Mouse (Mus musculus) stomach, embryonic 14.5 days (tissue): Measurements from ENCODE around the gene Lama5. TPM values are rescaled to one million over a fixed set of nuclear protein-coding genes. Genes with fewer than 3 reads are reported as not detected.

ENCODE experiments used
- ATAC-seq: fragments of 200-750 bp; cut with Nextera tagmentation; 2 replicates; pipeline ENCODE4 v1.8.0; 2017; ENCODE audit warnings: low read depth, moderate TSS enrichment; ENCODE audit not compliant: insufficient number of reproducible peaks, insufficient read depth, low FRiP score
- H3K27ac ChIP-seq: fragments of 300-500 bp; sonication (generic); 2 replicates; pipeline ENCODE4 v1.5.1; 2014; ENCODE audit warnings: mild to moderate bottlenecking, low read length, moderate library complexity, mixed read lengths
- H3K27me3 ChIP-seq: fragments of 300-500 bp; sonication (generic); 2 replicates; pipeline ENCODE4 v1.6.1; 2014; ENCODE audit warnings: low read length, control low read depth, mixed read lengths; ENCODE audit not compliant: control insufficient read depth, insufficient read depth
- H3K36me3 ChIP-seq: fragments of 300-500 bp; sonication (generic); 2 replicates; pipeline ENCODE4 v1.6.1; 2014; ENCODE audit warnings: mild to moderate bottlenecking, control low read depth, low read length, moderate library complexity, mixed read lengths; ENCODE audit not compliant: control insufficient read depth, insufficient read depth
- H3K4me1 ChIP-seq: fragments of 300-500 bp; sonication (generic); 2 replicates; pipeline ENCODE4 v1.6.1; 2014; ENCODE audit warnings: low read length, control low read depth, mixed read lengths; ENCODE audit not compliant: control insufficient read depth, insufficient read depth
- H3K4me2 ChIP-seq: fragments of 300-500 bp; sonication (generic); replicated peaks from 2 replicates; pipeline ENCODE4 v1.6.1; 2014; ENCODE audit warnings: low read depth, low read length, control low read depth
- H3K4me3 ChIP-seq: fragments of 300-500 bp; sonication (generic); 2 replicates; pipeline ENCODE4 v1.5.1; 2014; ENCODE audit warnings: low read depth, low read length, control low read depth
- H3K9ac ChIP-seq: fragments of 300-500 bp; sonication (generic); replicated peaks from 2 replicates; pipeline ENCODE4 v1.6.1; 2014; ENCODE audit warnings: low read depth, mild to moderate bottlenecking, control low read depth, low read length, moderate library complexity, mixed read lengths
- H3K9me3 ChIP-seq: fragments of 300-500 bp; sonication (generic); 2 replicates; pipeline ENCODE4 v1.6.1; 2016; ENCODE audit warnings: low read depth, low read length, control low read depth; ENCODE audit not compliant: control insufficient read depth
- WGBS: fragments of 180-500 bp; shearing (Covaris S2); extraction: QIAGEN DNeasy Blood & Tissue Kit; methylation state at CpG from one replicate; pipeline ENCODE4 v1.1.7; 2014; 5-methylcytosine and 5-hydroxymethylcytosine counted together
- polyA plus RNA-seq: library from polyadenylated mRNA; unstranded; fragments of >200 nt; fragmentation: Nextera tagmentation; extraction: Ambion mirVana; gene quantifications from 2 replicates; pipeline ENCODE4 v1.2.1, GENCODE M21; 2014

The Lama5 gene
- polyA plus RNA-seq, 1 experiment from 2014 or later, result 70.9 TPM

- Histone ChIP-seq H3K9ac (no peak overlapping the region), H3K36me3 (peaks cover 14% of the 10 kb centered on the region), H3K4me2 (no peak overlapping the region), H3K27me3 (no peaks in the 10 kb centered on the region), H3K4me1 (no peaks in the 10 kb centered on the region), H3K9me3 (no peaks in the 10 kb centered on the region), H3K27ac (no peak overlapping the region), H3K4me3 (no peak overlapping the region)
- 79% methylated on average over 10 of the region's 12 CpGs for WGBS
- ATAC-seq, result no peak
These were observed 28.9 kb downstream of the Lama5 start for GRCm38 (mm10) chr2:180196610-180197322.

- H3K27ac ChIP-seq, result no peak overlapping the region
- peaks cover 7% of the 10 kb centered on the region for H3K36me3 ChIP-seq
- H3K9ac ChIP-seq, result no peak overlapping the region
- no peaks in the 10 kb centered on the region for H3K4me1 ChIP-seq
- H3K4me2 ChIP-seq, result no peak overlapping the region
- 90% methylated on average over 11 of the region's 11 CpGs for WGBS
- ATAC-seq, result no peak
- no peaks in the 10 kb centered on the region for H3K9me3 ChIP-seq
- H3K4me3 ChIP-seq, result no peak overlapping the region
- H3K27me3 ChIP-seq, result no peaks in the 10 kb centered on the region
These were observed 38.3 kb downstream of the Lama5 start for GRCm38 (mm10) chr2:180187362-180187761.

GRCm38 (mm10) chr2:180185686-180186085 is 40.0 kb downstream of the Lama5 start:
- Histone ChIP-seq H3K27ac (no peak overlapping the region), H3K9ac (no peak overlapping the region), H3K36me3 (peaks cover 11% of the 10 kb centered on the region), H3K27me3 (no peaks in the 10 kb centered on the region), H3K9me3 (no peaks in the 10 kb centered on the region), H3K4me3 (no peak overlapping the region), H3K4me2 (no peak overlapping the region), H3K4me1 (no peaks in the 10 kb centered on the region)
- 92% methylated on average over 14 of the region's 14 CpGs for WGBS
- no peak for ATAC-seq

GRCm38 (mm10) chr2:180184752-180185109 is 40.9 kb downstream of the Lama5 start:
- H3K9me3 ChIP-seq, result no peaks in the 10 kb centered on the region
- H3K4me2 ChIP-seq, result no peak overlapping the region
- no peak for ATAC-seq
- no peak overlapping the region for H3K27ac ChIP-seq
- no peaks in the 10 kb centered on the region for H3K4me1 ChIP-seq
- no peak overlapping the region for H3K4me3 ChIP-seq
- no peaks in the 10 kb centered on the region for H3K27me3 ChIP-seq
- no peak overlapping the region for H3K9ac ChIP-seq
- peaks cover 17% of the 10 kb centered on the region for H3K36me3 ChIP-seq
- 87% methylated on average over 6 of the region's 6 CpGs for WGBS

- no peaks in the 10 kb centered on the region for H3K4me1 ChIP-seq
- 90% methylated on average over 24 of the region's 24 CpGs for WGBS
- no peak overlapping the region for H3K9ac ChIP-seq
- H3K9me3 ChIP-seq, result no peaks in the 10 kb centered on the region
- ATAC-seq, result no peak
- H3K27ac ChIP-seq, result no peak overlapping the region
- peaks cover 19% of the 10 kb centered on the region for H3K36me3 ChIP-seq
- H3K27me3 ChIP-seq, result no peaks in the 10 kb centered on the region
- H3K4me2 ChIP-seq, result no peak overlapping the region
- no peak overlapping the region for H3K4me3 ChIP-seq
These were observed 41.5 kb downstream of the Lama5 start for GRCm38 (mm10) chr2:180184011-180184751.

- Histone ChIP-seq H3K9ac (no peak overlapping the region), H3K4me1 (no peaks in the 10 kb centered on the region), H3K4me2 (no peak overlapping the region), H3K27me3 (no peaks in the 10 kb centered on the region), H3K9me3 (no peaks in the 10 kb centered on the region), H3K36me3 (peaks cover 41% of the 10 kb centered on the region), H3K27ac (no peak overlapping the region), H3K4me3 (no peak overlapping the region)
- WGBS, result 83% methylated on average over 9 of the region's 9 CpGs
- ATAC-seq, result no peak
These were observed 44.1 kb downstream of the Lama5 start for GRCm38 (mm10) chr2:180181542-180181941.

- peaks cover 13% of the 10 kb centered on the region; the same call in 1 of the 2 replicates for H3K4me1 ChIP-seq
- no peak overlapping the region for H3K27ac ChIP-seq
- H3K9ac ChIP-seq, result no peak overlapping the region
- ATAC-seq, result no peak
- H3K4me3 ChIP-seq, result no peak overlapping the region
- WGBS, result 87% methylated on average over 7 of the region's 7 CpGs
- no peaks in the 10 kb centered on the region for H3K9me3 ChIP-seq
- H3K4me2 ChIP-seq, result no peak overlapping the region
- H3K27me3 ChIP-seq, result no peaks in the 10 kb centered on the region
- peaks cover 66% of the 10 kb centered on the region for H3K36me3 ChIP-seq
These were observed 49.9 kb downstream of the Lama5 start for GRCm38 (mm10) chr2:180175725-180176124.

GRCm38 (mm10) chr2:180174121-180174520 is 51.5 kb downstream of the Lama5 start:
- Histone ChIP-seq H3K27me3 (no peaks in the 10 kb centered on the region), H3K9ac (no peak overlapping the region), H3K36me3 (peaks cover 58% of the 10 kb centered on the region), H3K9me3 (no peaks in the 10 kb centered on the region), H3K4me3 (no peak overlapping the region), H3K4me1 (peaks cover 13% of the 10 kb centered on the region; the same call in 1 of the 2 replicates), H3K4me2 (no peak overlapping the region), H3K27ac (no peak overlapping the region)
- no peak for ATAC-seq
- 84% methylated on average over 5 of the region's 5 CpGs for WGBS
